Mouse (Mus musculus) c-Kit-positive CD71-negative TER-119-negative erythroid progenitor cells, embryonic 14.5 days (primary cell): Measurements from ENCODE around the gene Prss38.
"Not testable (repeated sequence)": the region's sequence is repeated elsewhere in the genome, so short reads cannot be mapped to it uniquely, and the experiment has no call there.

ENCODE experiments used
- DNase-seq: peaks from one replicate; pipeline ENCODE4 v3.0.0-alpha.2; 2013; ENCODE audit warnings: low read depth

Prss38 gene

DNA sequence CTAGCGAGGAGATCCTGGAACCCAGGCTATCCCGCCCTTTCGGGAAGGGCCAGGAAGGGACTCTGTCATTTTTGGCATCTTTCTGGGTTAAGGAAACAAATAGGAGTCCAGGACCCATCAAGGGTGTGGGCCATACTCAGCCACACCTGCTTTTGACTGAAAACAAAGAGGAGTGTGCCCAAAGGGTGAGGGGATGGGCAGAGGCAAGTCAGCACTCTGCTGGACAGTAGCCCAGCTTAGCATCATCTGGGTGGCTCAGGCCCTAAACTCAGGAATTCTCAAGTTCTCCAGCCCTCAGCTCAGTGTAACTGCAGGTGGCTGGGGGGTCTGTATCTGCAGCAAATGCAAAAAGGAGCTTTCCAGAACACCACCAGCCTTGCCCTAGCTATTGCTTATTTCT, 2.5 kb upstream of the Prss38 start:
- DNase-seq = no peak

DNA sequence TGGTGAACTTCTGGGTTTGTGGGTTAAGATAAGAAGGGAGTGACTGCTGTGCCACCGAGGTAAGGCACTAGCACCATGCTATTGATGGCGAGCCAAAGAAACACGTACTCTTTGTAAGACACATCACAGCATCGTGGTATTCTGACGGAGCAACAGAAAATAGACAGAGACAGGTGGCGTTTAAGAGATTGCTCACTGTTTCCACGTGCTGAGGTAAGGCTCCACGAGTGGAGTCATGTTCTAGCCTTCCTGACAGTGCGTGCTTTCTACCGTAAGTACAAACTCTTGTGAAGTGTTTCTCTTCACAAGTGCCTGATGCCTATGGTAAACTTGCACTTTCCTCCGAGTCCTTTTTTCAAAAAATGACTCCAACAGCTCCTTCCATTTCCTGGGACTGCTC, 5.6 kb downstream of the Prss38 start:
- no peak for DNase-seq

DNA sequence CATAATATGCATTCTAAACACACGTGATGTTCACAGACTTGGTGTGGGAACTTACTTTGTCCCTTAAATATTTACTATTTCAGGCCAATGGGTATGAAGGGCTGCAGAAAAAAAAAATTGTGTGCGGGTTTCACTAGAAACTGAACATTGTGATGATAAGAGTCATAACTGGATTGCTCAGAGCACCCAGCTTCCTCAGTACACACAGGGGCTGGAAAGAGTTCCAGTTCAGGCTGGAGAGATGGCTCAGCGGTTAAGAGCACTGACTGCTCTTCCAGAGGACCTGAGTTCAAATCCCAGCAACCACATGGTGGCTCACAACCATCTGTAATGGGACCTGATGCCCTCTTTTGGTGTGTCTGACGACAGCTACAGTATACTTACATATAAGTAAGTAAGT, 7.5 kb downstream of the Prss38 start:
- DNase-seq = not testable (repeated sequence)

DNA sequence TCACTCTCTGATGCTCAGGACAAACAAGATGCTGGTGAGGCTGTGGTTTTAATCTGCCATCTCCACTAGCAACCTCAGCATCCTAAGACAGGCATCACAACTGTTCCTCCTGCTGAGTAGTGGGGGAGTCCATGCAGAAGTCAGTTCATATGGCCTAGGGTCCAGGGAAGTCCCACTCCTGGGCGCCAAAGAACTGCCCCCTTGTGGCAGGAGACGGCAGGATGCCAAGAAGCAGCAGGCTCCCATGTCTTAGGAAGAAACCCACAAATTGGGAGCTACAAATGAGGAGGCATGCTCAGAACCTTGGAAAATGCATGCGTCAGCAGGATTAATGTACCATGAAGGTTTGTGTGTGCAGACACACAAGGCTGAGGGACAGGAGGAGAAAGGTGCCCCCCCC, 8.8 kb downstream of the Prss38 start:
- DNase-seq = no peak

DNA sequence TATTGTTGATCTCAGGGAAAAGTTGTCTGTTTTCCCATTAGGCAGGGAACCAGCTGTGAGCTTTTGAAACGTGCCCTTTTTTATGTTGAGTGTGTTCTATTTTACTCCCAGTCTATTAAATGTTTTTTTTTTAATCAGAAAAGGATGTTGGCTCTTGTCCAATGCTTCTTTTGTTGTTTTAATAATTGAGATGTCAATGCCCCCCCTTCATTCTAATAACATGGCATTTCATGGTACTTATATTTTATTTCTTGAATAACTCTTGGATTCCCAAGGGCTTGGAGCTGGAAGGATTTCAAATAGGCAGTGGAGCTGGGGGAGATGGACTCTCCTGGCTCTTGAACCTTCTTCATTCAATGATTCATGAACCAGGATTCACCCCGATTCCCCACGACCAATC, 9.4 kb downstream of the Prss38 start:
- no peak for DNase-seq

DNA sequence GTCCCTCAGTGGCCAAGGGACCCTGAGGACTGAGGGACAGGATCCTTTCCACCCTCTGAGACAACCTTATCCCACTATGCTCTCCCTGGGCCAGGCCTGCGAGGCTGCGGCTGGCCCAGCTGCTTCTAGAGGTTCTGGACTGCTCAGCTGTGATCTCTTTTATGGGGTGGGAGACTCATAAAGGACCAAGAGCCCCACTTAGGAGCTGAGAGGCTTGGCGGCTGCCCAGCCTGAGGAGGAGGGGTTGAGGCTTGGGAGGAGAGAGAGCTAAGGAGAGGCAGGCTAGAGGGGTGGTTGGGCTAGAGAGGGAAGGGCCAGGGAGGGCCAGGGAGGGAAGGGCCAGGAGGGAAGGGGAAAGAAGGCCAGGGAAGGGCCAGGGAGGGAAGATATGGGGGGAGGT, 11.0 kb downstream of the Prss38 start:
- no peak for DNase-seq

DNA sequence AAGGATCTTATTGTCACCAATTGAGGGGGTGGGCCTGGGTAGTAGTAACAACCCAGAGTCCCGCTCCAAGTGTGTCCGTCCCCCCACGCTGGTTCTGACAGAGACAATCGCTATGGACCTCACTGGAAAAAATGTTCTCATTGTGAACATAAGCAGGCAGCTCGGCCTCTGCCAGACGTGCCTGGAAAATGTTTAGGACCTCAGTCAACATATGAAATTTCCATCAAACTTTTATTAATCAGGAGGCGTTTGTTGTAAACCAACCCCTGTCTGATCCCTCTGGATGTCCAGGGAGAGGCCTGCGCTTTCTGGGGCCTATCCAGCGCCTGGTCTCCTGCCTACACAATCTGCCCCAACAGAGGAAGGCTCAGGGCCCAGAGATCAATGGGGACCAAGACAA, 11.4 kb downstream of the Prss38 start:
- no peak for DNase-seq

DNA sequence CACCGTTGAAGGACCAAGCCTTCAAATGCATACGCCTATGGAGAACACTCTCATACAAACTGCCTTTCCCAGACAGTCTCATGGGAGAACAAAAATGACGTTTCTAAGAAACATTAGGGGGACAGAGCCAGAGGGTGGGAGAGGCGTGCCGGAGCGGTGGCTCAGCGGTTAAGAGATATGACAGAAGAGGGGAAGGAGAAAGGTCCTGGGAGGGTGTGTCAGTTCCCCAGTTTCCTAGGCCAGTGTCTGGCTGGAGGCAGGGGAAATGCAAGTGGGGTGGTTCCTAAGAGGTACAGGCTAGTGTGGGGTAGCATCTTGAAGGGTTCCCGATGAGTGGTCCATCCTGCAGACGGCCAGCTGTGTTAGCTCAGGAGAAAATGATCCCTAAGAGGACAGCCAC, 14.2 kb downstream of the Prss38 start:
- DNase-seq = no peak

DNA sequence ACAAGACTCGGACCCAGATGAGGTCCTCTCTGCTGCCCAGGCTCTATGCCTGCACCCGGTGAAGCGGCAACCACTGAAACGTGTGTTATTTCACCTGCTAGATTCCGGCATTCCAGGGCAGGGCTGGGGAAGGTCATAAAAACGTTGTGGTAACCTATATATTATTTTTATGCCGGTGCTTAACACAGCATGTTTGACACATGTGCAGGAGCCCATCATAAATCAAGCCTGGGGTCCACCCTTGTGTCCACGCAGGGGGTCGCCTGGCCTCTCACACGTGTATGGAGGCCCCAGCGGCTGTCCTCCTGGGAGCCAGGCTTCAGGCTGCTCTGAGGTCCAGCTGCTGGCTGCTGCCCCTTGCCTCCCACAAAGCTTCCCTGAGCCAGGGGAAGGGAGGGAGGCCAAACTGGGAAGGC, 18.6 kb downstream of the Prss38 start:
- no peak for DNase-seq

DNA sequence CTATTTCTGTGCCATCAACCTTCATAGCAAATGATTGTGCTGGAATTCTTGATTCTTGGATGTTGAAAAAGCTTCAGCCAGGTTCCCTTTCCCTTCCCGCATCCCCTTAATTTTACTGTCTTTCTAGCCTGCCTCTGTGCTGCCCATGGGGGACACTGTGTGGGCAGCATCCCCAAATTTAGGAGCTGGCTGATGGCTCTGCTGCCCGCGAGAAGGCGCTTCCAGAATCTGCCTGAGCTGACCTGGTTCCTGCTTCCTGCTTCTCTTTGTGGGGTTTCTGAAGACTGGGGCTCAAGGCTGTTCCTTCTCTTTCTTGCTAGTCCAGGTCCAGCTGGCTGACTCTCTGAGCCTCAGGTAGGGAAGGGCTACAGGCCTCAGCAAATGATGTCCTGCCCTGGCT, 20.7 kb downstream of the Prss38 start:
- no peak for DNase-seq

DNA sequence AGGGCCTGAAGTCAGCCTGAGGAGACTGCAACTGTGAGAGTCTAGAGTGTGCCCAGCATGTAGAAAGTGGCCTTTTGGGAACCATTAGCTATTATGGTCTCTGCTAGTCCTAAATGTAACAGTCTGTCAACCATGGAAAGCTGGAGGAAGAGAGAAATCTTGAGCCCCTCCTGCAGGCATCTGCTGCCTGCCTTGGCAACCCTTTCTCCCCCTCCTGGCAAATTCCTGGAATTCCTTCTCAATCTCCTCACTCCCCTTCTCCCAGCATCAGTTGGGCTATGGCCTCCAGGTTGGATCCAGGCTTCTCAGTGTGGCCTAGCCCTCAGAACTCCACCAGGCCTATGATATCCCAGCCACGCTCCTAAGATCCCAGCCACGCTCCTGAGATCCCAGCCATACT, 25.1 kb downstream of the Prss38 start:
- no peak for DNase-seq

DNA sequence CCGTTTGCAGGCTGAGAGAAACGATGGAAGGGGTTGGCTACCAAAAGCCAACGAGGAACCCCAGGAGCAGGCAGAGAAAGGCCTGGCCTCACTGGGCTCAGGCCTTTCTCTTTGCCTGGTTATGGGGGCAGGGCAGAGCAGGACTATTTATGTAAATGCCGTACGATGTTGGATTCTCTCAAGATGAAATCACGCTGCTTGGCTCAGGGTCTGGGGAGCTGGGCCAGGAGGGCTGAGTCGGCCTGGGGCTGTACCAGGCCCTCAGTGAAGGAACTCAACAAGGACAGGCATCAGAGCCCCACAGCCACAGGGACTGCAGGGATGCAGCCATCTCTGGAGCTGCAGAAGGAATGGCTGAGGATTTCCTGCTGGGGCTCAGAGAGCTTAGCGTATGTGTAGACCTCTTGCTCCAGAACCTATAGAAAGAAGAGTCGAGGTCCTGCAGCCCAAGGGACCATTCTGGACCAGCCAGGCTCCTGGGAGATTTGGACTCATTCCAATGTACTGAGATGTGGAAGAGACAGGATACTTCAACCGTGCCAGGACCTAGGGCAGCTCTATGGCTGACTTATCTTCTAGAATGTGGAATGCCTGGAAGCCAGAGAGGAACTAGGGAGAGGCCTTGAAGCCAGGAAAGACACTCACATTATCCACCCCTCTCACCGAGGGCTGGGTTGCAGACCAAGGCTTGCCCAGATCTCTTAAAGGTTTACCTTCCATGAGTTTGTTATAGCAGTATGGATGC, 29.1 kb downstream of the Prss38 start:
- DNase-seq = no peak

DNA sequence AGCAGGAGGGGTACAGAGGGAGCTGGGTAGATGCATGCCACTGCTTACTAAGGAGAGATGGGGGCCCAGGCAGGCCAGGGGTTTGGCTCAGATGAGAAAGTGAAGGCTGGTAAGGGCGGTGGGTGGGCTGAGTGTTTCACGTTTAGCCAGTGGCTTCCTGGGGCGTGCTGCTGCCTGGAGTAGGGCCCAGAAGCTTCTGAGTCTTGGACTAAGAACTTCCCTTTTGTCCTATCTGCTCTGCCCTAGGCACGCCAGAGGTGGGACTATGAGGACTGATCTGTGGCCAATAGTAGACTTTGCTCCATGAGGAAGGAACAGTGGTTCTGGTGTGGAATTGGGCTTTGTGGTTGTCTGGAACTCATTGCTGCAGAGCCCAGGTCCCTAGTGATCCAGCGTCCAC, 32.5 kb downstream of the Prss38 start:
- DNase-seq = no peak

DNA sequence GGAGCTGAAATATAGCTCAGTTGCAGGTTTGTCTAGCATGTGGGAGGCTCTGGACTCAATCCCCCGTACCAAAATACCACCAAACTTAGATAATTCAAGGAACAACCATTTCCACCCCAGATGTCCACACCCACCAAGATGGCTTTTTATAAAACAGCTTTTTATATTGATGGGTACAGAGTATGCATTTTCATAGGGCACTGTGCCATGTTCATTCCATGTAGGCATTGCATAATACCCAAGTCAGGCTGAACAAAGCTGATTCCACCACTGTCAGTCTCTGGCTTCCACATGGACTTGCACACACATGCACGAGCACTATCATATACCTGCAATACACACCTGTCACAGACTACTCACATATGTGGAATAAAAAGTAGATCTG, 36.7 kb downstream of the Prss38 start:
- no peak for DNase-seq

DNA sequence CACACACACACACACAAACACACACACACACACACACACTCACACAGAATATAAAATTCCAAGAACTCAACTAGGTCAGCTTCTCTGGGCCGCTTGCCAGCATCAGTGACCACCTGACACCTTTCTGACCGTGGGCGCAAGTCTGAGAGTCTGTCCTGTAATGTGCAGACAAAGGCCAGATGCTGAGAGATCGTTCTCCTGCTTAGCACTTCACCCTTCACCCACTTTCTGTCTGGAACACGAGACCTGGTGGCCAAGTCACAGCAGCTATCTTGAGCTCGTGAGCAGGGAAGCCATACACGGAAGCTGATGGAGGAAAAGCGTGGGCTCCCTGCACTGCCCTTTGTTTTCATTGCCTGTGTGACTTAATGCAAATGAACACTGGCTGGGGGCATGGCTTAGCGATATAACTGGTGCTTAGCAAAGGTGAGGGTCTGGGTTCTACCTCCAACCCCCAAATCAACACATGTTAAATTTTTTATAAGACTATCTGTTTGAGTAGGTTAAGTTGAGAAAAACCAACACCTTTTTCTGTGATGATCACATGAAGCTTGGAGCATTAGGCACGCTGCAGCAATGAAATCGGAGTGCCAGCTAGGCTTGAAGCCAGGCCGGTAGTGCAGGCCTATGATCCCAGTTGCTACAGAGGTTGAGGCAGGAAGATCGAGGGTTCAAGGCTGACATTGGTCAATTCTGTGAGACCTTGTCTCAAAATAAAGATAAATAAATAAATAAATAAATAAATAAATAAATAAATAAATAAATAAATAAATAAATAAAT, 37.3 kb downstream of the Prss38 start:
- DNase-seq = no peak

DNA sequence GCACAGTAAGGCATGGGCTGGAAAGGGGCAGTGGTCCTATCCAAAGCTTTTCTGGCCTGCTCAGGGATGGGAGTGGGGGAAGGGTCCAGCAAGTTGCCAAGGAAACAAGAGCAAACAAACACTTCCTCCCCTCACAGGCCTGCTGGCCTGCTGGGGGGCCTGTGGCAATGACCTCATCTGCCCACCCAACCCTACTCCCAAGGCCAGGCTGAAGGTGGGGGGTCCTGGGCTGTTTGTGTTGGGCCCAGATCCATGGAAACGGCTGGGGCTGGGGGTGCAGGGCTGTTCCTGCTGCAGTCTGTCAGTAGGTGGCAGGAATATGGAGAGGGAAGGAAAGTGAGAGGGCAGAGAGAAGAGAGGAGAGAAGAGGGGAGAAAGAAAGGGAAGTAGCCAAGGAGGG, 39.1 kb downstream of the Prss38 start:
- no peak for DNase-seq

DNA sequence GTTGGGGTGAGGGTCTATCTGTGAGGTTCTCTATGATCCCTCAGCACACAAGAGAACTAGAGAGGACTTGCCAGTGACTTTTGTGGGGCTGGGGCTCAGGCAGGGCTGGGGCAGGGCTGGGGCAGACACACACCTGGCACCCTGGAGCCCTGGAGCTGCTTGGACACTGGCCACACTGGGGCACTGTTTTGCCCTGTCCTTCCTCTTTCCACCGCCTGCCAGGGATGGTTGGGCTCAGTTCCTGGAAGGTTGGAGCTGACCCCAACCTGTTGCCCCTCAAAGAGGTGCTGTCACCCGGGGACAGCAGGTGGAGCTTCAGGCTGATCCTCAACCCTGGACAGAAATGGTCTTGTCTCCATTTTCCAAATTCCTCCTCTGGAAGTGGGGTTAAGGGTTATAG, 39.5 kb downstream of the Prss38 start:
- no peak for DNase-seq

DNA sequence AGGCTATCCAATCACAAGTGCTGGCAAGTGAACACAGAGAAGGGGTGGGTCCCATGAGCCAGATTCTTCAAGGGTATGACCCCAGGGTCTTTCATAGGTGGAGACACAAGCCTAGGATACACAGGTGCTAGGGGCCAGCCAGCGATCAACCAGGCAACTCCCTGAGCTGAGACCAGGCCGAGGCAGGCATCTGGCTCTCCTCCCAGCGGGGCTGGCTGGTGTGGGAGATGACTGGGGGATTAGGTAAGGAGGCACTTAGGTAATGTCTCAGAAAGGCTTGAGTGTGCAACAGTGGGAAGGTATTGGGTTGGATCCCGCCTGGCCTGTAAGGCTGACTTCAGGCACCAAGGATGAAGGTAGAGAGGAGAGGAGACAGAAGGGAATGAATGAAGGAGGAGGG, 40.3 kb downstream of the Prss38 start:
- DNase-seq = no peak

DNA sequence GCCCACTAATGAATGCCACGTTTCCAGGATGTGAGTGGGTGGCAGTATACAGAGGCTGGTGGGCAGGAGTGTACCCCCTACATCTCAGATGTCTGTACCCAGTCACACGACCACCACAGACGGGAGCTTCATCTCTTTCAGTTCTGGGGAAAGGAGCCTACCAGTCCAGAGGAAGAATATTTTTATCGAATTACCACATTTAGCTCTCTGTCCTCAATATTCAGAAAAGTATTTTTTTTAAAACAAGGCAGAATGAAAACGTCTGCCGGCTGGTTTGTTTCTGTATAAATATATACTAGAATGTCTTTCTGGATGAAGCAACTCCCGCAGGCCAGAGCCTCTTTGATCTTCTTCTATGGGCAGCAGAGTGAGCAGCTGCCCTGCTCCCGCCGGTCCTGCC, 42.5 kb downstream of the Prss38 start:
- DNase-seq = no peak

DNA sequence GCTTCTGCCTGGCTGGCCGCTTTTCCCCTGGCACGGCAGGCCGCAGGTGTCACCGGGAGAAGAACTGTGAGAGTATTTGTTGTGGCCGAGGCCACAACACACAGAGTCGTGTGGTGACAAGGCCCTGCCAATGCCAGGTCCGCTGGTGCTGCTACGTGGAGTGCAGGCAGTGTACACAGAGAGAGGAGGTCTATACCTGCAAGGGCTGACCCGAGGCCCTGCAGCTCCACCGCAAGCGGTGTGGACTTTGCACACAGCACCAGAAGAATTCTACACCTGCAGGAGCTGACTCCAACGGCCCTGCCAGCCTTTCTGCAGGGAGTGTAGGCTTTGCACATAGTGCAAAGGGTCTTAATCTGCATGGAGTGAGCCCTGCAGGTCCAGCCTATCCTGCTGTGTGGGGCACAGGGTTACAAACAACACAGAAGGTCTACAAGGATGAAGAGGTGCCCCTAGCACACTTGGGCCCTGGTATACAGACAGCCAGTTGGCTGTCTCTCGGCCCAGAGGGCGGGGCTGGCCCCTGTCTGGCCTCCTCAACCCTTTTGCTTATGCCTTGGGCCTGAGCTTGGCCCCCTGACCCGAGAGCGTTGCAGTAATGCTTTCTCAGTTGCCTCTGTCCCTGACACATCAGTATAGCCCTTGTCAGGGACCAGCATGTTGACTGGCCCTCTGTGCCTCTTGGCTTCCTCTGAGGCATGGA, 44.1 kb downstream of the Prss38 start:
- DNase-seq = no peak

DNA sequence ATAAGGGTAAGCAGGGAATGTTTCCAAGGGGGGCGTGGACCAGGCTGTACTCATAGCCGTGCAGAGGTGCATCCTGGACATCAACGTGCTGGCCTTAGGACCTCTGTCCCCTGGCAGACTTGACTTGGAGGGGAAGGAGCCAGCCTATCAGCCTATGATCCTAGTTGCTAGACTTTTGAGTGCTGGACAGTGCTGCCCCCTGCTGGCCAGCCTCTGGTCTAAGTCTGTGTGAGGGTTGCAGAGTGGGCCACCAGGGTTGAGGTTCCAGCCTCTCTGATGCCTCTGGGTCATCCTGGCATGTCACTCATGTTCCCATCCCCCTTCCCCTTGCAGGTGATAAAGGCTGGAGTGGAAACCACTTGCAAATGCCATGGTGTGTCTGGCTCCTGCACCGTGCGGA, 44.9 kb downstream of the Prss38 start:
- peak; percentile 46 for DNase-seq

DNA sequence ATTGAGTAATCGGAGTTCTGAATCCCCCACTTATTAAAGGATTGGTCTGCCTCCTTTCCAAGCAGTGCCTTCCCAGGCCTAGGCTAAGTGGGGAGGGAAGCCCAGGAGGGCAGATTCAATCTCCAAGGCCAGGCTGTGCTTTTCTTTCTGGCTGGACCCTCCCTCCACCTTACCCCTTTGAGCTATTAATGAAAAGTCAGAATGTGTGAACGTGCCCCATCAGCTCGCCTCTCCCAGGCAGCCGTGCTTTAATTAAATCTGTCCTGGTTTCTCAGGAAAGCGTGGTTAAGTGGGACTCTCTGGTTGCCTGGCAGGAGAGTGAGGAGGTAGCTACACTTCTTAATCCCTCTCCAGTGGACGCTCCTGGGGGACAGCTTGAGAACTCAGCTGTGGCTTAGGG, 45.8 kb downstream of the Prss38 start:
- no peak for DNase-seq

DNA sequence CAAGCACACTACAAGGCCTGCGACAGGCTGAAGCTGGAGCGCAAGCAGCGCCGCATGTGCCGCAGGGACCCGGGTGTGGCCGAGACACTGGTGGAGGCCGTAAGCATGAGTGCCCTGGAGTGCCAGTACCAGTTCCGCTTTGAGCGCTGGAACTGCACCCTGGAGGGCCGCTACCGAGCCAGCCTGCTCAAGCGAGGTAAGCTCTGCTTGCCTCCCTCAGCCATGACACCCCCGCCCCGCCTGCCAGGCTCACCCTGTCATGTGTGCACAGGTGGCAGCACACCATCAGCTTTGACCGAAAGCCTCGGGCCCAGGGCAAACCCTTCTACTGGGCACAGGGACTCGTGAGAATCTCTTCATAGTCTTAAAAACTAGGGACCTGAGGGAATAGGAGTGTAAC, 47.8 kb downstream of the Prss38 start:
- no peak for DNase-seq
